Mouse (Mus musculus): ENCODE results near the gene Galnt14. TPM values are rescaled to one million over a fixed set of nuclear protein-coding genes. Genes with fewer than 3 reads are reported as not detected.

Gene Galnt14
- polyA plus RNA-seq, 1 experiment from 2014 or later, result 0.30 TPM

Other genes starting within 250 kb of the Galnt14 start
- 4.7 and 5.3 TPM in 2 replicates for gene Ehd3, start 93.7 kb upstream of the Galnt14 start, polyA plus RNA-seq (2015; fragmentation: Nextera tagmentation; extraction: Ambion mirVana)
- 8.0 and 14.7 TPM in 2 replicates for gene Xdh, start 239.7 kb upstream of the Galnt14 start, polyA plus RNA-seq (2015; fragmentation: Nextera tagmentation; extraction: Ambion mirVana)

All from stomach, embryonic 16.5 days (tissue).